28 mouse cellular contexts compared by ENCODE assay signal in the genomic region with DNA sequence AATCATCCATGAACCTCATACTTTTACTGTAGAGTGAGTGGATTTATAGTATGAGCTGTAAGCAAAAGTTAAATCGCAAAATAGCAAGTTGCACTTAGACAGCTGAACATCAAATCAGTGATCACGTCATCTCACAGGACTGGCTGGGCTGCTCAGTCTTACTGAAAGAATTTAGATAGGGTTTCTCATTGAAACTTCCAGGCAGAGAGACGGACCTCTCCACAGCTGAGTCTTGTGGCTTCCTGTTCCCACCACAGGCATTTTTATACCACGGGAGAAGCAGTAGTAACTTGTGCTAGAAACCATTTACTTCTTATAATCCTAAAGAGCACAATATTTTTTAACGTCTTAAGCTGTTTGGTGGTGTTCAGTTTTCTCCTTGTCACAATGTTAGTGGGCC.
"Had no signal": no experiment of that assay in that cellular context is flagged by ENCODE, and none has a peak within 500 bp of the region (broad histone marks: within the 10 kb centered on the region; RNA-seq: fewer than 3 reads in every experiment).

No protein-coding gene starts in this region.

- DNase-seq: gastrocnemius, postnatal 14 days; gastrocnemius, postnatal 36 days; heart, adult 11 months; heart, adult 2 months; heart, postnatal 14 days; heart, postnatal 36 days; kidney, adult 11 months; kidney, adult 2 months; kidney, adult 9 months; kidney, postnatal 14 days; kidney, postnatal 36 days; layer of hippocampus, adult 9-11 months; layer of hippocampus, postnatal 36 days; left cerebral cortex, postnatal 4 days had no signal

- H3K4me1 ChIP-seq: heart, embryonic 13.5 days; heart, embryonic 15.5 days; hindbrain, embryonic 10.5 days; hindbrain, embryonic 12.5 days; hindbrain, embryonic 15.5 days; kidney, embryonic 15.5 days; limb, embryonic 15.5 days; liver, embryonic 12.5 days had no signal

- H3K9me3 ChIP-seq: heart, embryonic 13.5 days; heart, embryonic 15.5 days; hindbrain, embryonic 10.5 days; hindbrain, embryonic 12.5 days; hindbrain, embryonic 15.5 days; kidney, embryonic 15.5 days; limb, embryonic 13.5 days; limb, embryonic 15.5 days; liver, embryonic 12.5 days had no signal

- ATAC-seq: hindbrain, postnatal 0 days; intestine, embryonic 16.5 days; liver, embryonic 12.5 days had no signal

- H3K4me3 ChIP-seq: heart, adult 2 months; heart, embryonic 13.5 days; heart, embryonic 15.5 days; hindbrain, embryonic 10.5 days; hindbrain, embryonic 12.5 days; hindbrain, embryonic 15.5 days; kidney, embryonic 15.5 days; limb, embryonic 13.5 days; limb, embryonic 15.5 days; liver, embryonic 12.5 days had no signal

- H3K9ac ChIP-seq: heart, embryonic 13.5 days; heart, embryonic 15.5 days; hindbrain, embryonic 12.5 days; hindbrain, embryonic 15.5 days; kidney, embryonic 15.5 days; limb, embryonic 13.5 days; limb, embryonic 15.5 days; liver, embryonic 12.5 days; liver, embryonic 14.5 days had no signal

- H3K27ac ChIP-seq: heart, adult 2 months; heart, embryonic 13.5 days; heart, embryonic 15.5 days; hindbrain, embryonic 10.5 days; hindbrain, embryonic 12.5 days; hindbrain, embryonic 15.5 days; hindbrain, postnatal 0 days; kidney, embryonic 15.5 days; kidney, postnatal 0 days; limb, embryonic 13.5 days; limb, embryonic 15.5 days; liver, embryonic 12.5 days; liver, embryonic 14.5 days had no signal

- H3K27me3 ChIP-seq: heart, embryonic 13.5 days; heart, embryonic 15.5 days; hindbrain, embryonic 12.5 days; hindbrain, embryonic 15.5 days; kidney, embryonic 15.5 days; limb, embryonic 13.5 days; limb, embryonic 15.5 days; liver, embryonic 12.5 days had no signal

- H3K4me2 ChIP-seq: heart, embryonic 11.5 days; heart, embryonic 13.5 days; heart, embryonic 15.5 days; hindbrain, embryonic 12.5 days; hindbrain, embryonic 15.5 days; kidney, embryonic 15.5 days; limb, embryonic 13.5 days; limb, embryonic 15.5 days; liver, embryonic 12.5 days had no signal

- H3K36me3 ChIP-seq: heart, embryonic 13.5 days; heart, embryonic 15.5 days; hindbrain, embryonic 10.5 days; hindbrain, embryonic 12.5 days; hindbrain, embryonic 15.5 days; kidney, embryonic 15.5 days; limb, embryonic 13.5 days; limb, embryonic 15.5 days; liver, embryonic 12.5 days had no signal
